Mouse (Mus musculus) midbrain, embryonic 15.5 days (tissue): ENCODE results near the gene Cdc42ep3. TPM values are rescaled to one million over a fixed set of nuclear protein-coding genes. Genes with fewer than 3 reads are reported as not detected.

Experiments
- ATAC-seq: fragments of 200-750 bp; cut with Nextera tagmentation; replicated peaks from 2 replicates; pipeline ENCODE4 v1.8.0; 2017; ENCODE audit warnings: moderate TSS enrichment
- H3K27ac ChIP-seq: fragments of 300-500 bp; sonication (generic); 2 replicates; pipeline ENCODE4 v1.5.1; 2015; ENCODE audit warnings: mild to moderate bottlenecking, inconsistent platforms
- H3K27me3 ChIP-seq: fragments of 300-500 bp; sonication (generic); replicated peaks from 2 replicates; pipeline ENCODE4 v1.6.1; 2015; ENCODE audit warnings: inconsistent platforms
- H3K36me3 ChIP-seq: fragments of 300-500 bp; sonication (generic); replicated peaks from 2 replicates; pipeline ENCODE4 v1.6.1; 2015; ENCODE audit warnings: inconsistent platforms
- H3K4me1 ChIP-seq: fragments of 300-500 bp; sonication (generic); 2 replicates; pipeline ENCODE4 v1.6.1; 2015; ENCODE audit warnings: inconsistent platforms
- H3K4me2 ChIP-seq: fragments of 300-500 bp; sonication (generic); 2 replicates; pipeline ENCODE4 v1.6.1; 2015; ENCODE audit warnings: inconsistent platforms, mild to moderate bottlenecking, moderate library complexity
- H3K4me3 ChIP-seq: fragments of 300-500 bp; sonication (generic); 2 replicates; pipeline ENCODE4 v1.5.1; 2015; ENCODE audit warnings: mild to moderate bottlenecking, inconsistent platforms
- H3K9ac ChIP-seq: fragments of 300-500 bp; sonication (generic); 2 replicates; pipeline ENCODE4 v1.6.1; 2015; ENCODE audit warnings: mild to moderate bottlenecking, inconsistent platforms
- H3K9me3 ChIP-seq: fragments of 300-500 bp; sonication (generic); 2 replicates; pipeline ENCODE4 v1.6.1; 2016; ENCODE audit warnings: inconsistent platforms
- WGBS: fragments of 180-500 bp; shearing (Covaris S2); methylation state at CpG from one replicate; pipeline ENCODE4 v1.1.7; 2015; ENCODE audit warnings: mixed read lengths; 5-methylcytosine and 5-hydroxymethylcytosine counted together
- polyA plus RNA-seq: library from polyadenylated mRNA; unstranded; fragments of >200 nt; fragmentation: Nextera tagmentation; extraction: Ambion mirVana; gene quantifications from 2 replicates; pipeline ENCODE4 v1.2.1, GENCODE M21; 2015

The Cdc42ep3 gene
- polyA plus RNA-seq, 1 experiment from 2014 or later: 48.5 TPM

- Histone ChIP-seq H3K27me3 (no peaks in the 10 kb centered on the region), H3K4me2 (no peak overlapping the region), H3K4me1 (no peaks in the 10 kb centered on the region), H3K36me3 (no peaks in the 10 kb centered on the region), H3K9ac (no peak overlapping the region), H3K9me3 (no peaks in the 10 kb centered on the region), H3K27ac (no peak overlapping the region), H3K4me3 (no peak overlapping the region)
- ATAC-seq: no peak
- 75% methylated on average over 7 of the region's 7 CpGs for WGBS
Observed at GRCm38 (mm10) chr17:79341946-79342470, 12.9 kb downstream of the Cdc42ep3 start.

GRCm38 (mm10) chr17:79337494-79337893, 17.4 kb downstream of the Cdc42ep3 start:
- no peak overlapping the region for H3K9ac ChIP-seq
- H3K9me3 ChIP-seq: no peaks in the 10 kb centered on the region
- peaks cover 13% of the 10 kb centered on the region for H3K36me3 ChIP-seq
- H3K4me3 ChIP-seq: no peak overlapping the region
- H3K4me2 ChIP-seq: no peak overlapping the region
- H3K27me3 ChIP-seq: no peaks in the 10 kb centered on the region
- H3K4me1 ChIP-seq: no peaks in the 10 kb centered on the region
- no peak overlapping the region for H3K27ac ChIP-seq
- WGBS: 73% methylated on average over 3 of the region's 3 CpGs
- no peak for ATAC-seq

- Histone ChIP-seq H3K27me3 (no peaks in the 10 kb centered on the region), H3K4me1 (no peaks in the 10 kb centered on the region), H3K4me3 (no peak overlapping the region), H3K9ac (no peak overlapping the region), H3K9me3 (no peaks in the 10 kb centered on the region), H3K36me3 (peaks cover 16% of the 10 kb centered on the region), H3K4me2 (no peak overlapping the region), H3K27ac (no peak overlapping the region)
- 84% methylated on average over 11 of the region's 11 CpGs for WGBS
- ATAC-seq: no peak
Observed at GRCm38 (mm10) chr17:79334701-79335100, 20.2 kb downstream of the Cdc42ep3 start.

DNA sequence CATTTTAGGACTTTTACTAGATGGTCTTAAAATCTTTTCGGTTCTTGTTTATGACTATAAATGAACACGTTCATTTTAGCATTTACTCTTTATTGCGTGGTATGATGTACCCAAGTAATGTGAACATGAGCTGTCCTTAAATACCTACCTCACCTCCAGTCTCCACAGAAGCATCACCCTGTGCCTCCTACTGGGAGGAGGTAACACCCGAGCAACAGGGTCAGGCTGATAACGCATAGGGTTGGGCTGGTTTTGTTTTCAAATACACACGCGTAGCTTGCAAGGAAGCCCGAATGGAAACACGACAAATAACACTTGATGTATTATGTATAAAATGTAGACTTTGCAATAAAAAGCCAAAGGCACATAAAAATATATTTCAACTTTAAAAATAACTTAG, 21.2 kb downstream of the Cdc42ep3 start:
- Histone ChIP-seq H3K4me1 (no peaks in the 10 kb centered on the region), H3K27me3 (no peaks in the 10 kb centered on the region), H3K9me3 (no peaks in the 10 kb centered on the region), H3K27ac (no peak overlapping the region), H3K36me3 (peaks cover 16% of the 10 kb centered on the region), H3K9ac (no peak overlapping the region), H3K4me3 (no peak overlapping the region), H3K4me2 (no peak overlapping the region)
- WGBS: 94% methylated on average over 9 of the region's 9 CpGs
- ATAC-seq: no peak

DNA sequence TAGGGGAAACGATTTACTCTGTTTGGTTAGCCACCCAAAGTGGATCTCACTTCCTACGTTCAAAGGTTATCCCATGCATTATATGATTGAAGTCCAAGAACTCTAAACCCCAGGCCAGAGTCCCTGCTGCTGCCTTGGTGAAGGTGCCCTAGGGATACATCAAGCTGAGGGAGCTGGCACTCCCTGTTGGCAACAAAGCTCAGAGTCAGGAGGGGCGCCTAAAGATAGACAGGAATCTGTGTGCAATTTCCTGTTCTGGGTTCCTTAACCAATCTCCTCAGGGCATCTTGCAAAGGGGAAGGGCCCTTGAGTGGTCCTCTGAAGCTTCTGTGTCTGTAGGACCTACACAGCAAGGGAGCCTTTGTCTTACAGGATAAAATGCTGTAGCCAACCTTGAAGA, 22.0 kb downstream of the Cdc42ep3 start:
- Histone ChIP-seq H3K4me2 (no peak overlapping the region), H3K9ac (no peak overlapping the region), H3K4me3 (no peak overlapping the region), H3K4me1 (no peaks in the 10 kb centered on the region), H3K27ac (no peak overlapping the region), H3K36me3 (peaks cover 16% of the 10 kb centered on the region), H3K9me3 (no peaks in the 10 kb centered on the region), H3K27me3 (no peaks in the 10 kb centered on the region)
- ATAC-seq: no peak
- WGBS: 95% methylated on average over 3 of the region's 3 CpGs

DNA sequence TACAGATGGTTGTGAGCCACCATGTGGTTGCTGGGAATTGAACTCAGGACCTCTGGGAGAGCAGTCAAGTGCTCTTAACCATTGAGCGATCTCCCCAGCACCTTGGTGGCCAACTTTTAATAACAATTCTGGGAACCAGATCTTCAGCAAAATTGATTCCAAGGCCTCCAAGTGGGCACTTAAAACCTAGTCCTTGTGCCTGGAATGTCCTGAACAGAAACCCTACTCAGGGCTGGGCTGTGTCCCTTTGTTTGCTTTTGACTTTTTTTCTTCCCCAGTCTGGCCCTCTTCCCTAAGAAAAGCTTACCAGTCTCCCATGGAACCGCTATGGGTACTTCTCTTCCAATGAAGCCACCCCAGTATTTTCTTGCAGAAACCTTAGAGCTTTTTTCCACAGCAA, 24.5 kb downstream of the Cdc42ep3 start:
- Histone ChIP-seq H3K4me1 (peaks cover 10% of the 10 kb centered on the region), H3K4me2 (no peak overlapping the region), H3K27me3 (no peaks in the 10 kb centered on the region), H3K9ac (no peak overlapping the region), H3K36me3 (peaks cover 16% of the 10 kb centered on the region), H3K27ac (no peak overlapping the region), H3K4me3 (no peak overlapping the region), H3K9me3 (no peaks in the 10 kb centered on the region)
- ATAC-seq: no peak
- 96% methylated on average over 2 of the region's 2 CpGs for WGBS

DNA sequence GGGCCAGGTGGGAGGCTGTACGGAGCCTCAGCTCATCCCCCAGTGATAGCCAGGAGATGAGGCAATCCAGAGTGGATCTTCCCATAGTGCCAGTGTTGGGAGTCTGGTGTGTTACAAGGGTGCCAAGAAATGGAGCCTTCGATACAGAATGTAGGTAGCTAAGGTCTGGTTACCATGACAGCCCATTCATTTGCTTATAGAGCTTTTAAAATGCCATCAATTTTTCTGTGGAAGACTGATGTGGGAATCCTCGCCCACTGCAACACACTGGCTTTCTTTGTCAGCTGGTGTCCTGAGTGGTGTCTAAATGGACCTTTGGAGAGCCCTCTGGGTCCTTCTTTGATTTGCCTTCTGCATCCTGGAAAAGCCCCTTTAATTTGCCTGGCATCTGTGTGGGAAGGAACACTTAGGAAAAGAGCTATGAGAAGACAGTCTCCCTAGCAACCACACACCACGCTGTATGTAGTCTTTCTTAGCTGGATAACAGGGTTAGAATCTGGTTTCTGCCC, 28.0 kb downstream of the Cdc42ep3 start:
- Histone ChIP-seq H3K9ac (no peak overlapping the region), H3K27ac (peak overlapping the region; percentile 50), H3K27me3 (no peaks in the 10 kb centered on the region), H3K9me3 (no peaks in the 10 kb centered on the region), H3K4me3 (no peak overlapping the region), H3K4me1 (peaks cover 10% of the 10 kb centered on the region), H3K4me2 (no peak overlapping the region), H3K36me3 (no peaks in the 10 kb centered on the region)
- WGBS: 64% methylated on average over 4 of the region's 4 CpGs
- ATAC-seq: peak; percentile 81

DNA sequence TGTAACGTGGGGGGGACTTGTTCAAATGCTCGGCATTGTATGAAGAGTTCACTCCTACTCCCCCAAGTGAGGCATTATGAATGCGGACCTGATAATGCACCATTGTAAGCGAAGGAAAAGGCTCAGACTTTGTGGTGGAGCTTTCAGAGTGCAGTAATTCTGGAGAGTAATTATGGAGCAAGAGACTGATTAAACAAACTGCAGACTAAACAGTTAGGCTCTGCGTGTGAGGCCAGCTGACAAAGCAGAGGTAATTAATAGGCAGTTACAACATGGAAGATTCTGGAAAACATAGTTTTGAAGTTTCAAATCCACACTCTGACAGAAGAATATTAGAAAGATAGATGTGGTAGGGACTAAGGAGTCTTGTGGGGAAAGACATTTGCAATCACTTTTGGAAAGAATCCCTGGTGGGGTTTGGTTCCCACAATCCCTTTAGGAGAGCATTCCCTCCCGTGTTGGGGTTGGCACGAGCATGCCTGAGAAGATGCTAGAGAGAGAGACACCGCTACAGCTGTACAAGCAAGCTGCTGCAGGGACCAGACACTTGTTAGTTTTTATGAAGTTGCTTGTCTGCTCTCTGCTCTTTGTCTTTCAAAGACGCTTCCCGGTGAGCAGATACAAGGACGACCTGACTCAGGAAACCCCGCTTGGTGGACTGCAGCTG, 37.7 kb downstream of the Cdc42ep3 start:
- H3K4me1 ChIP-seq: no peaks in the 10 kb centered on the region
- H3K9ac ChIP-seq: no peak overlapping the region
- H3K27ac ChIP-seq: no peak overlapping the region
- ATAC-seq: no peak
- H3K9me3 ChIP-seq: no peaks in the 10 kb centered on the region
- H3K4me3 ChIP-seq: no peak overlapping the region
- WGBS: 74% methylated on average over 12 of the region's 12 CpGs
- H3K4me2 ChIP-seq: no peak overlapping the region
- no peaks in the 10 kb centered on the region for H3K36me3 ChIP-seq
- no peaks in the 10 kb centered on the region for H3K27me3 ChIP-seq

GRCm38 (mm10) chr17:79315415-79316094, 39.3 kb downstream of the Cdc42ep3 start:
- no peak overlapping the region for H3K4me2 ChIP-seq
- no peaks in the 10 kb centered on the region for H3K4me1 ChIP-seq
- H3K9ac ChIP-seq: no peak overlapping the region
- no peaks in the 10 kb centered on the region for H3K27me3 ChIP-seq
- H3K36me3 ChIP-seq: no peaks in the 10 kb centered on the region
- no peak overlapping the region for H3K4me3 ChIP-seq
- ATAC-seq: no peak
- 66% methylated on average over 4 of the region's 4 CpGs for WGBS
- H3K27ac ChIP-seq: no peak overlapping the region
- no peaks in the 10 kb centered on the region for H3K9me3 ChIP-seq

GRCm38 (mm10) chr17:79310465-79310864, 44.4 kb downstream of the Cdc42ep3 start:
- H3K4me1 ChIP-seq: no peaks in the 10 kb centered on the region

DNA sequence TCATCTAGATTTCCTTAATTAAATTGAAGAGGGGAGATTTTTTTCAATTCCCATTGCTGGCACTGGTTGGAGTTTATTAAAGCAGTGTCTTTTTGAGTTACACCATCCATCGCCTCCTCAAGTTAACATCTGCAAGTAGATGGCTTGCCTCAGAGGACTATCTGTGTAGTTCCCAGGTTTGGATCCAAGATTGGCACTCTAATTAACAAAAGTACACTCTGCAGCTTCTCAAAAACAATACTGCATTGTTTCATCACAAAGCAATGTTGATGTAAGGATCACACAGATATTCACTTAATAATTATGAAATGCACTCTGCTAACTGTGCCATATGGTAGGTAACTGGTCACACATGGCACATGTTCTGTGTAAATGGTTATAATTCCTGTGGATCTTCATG, 45.4 kb downstream of the Cdc42ep3 start:
- Histone ChIP-seq H3K9ac (no peak overlapping the region), H3K4me1 (no peaks in the 10 kb centered on the region), H3K9me3 (no peaks in the 10 kb centered on the region), H3K27me3 (no peaks in the 10 kb centered on the region), H3K4me3 (no peak overlapping the region), H3K4me2 (no peak overlapping the region), H3K27ac (no peak overlapping the region), H3K36me3 (no peaks in the 10 kb centered on the region)
- 90% methylated on average over 1 of the region's 1 CpGs for WGBS
- ATAC-seq: no peak

More at GRCm38 (mm10) chr17:79310465-79310864, 44.4 kb downstream of the Cdc42ep3 start:
- Histone ChIP-seq H3K27ac (no peak overlapping the region), H3K27me3 (no peaks in the 10 kb centered on the region), H3K36me3 (no peaks in the 10 kb centered on the region), H3K4me2 (no peak overlapping the region), H3K4me3 (no peak overlapping the region), H3K9me3 (no peaks in the 10 kb centered on the region), H3K9ac (no peak overlapping the region)
- WGBS: 84% methylated on average over 1 of the region's 1 CpGs
- ATAC-seq: no peak

GRCm38 (mm10) chr17:79305644-79306043, 49.2 kb downstream of the Cdc42ep3 start:
- no peak overlapping the region for H3K4me3 ChIP-seq
- H3K9me3 ChIP-seq: no peaks in the 10 kb centered on the region
- H3K27ac ChIP-seq: no peak overlapping the region
- no peaks in the 10 kb centered on the region for H3K4me1 ChIP-seq
- H3K27me3 ChIP-seq: no peaks in the 10 kb centered on the region
- no peaks in the 10 kb centered on the region for H3K36me3 ChIP-seq
- 83% methylated on average over 7 of the region's 7 CpGs for WGBS
- no peak overlapping the region for H3K4me2 ChIP-seq
- ATAC-seq: no peak; the same call in 1 of the 2 replicates
- no peak overlapping the region for H3K9ac ChIP-seq
